24 mouse cellular contexts compared by ENCODE assay signal in the genomic region with DNA sequence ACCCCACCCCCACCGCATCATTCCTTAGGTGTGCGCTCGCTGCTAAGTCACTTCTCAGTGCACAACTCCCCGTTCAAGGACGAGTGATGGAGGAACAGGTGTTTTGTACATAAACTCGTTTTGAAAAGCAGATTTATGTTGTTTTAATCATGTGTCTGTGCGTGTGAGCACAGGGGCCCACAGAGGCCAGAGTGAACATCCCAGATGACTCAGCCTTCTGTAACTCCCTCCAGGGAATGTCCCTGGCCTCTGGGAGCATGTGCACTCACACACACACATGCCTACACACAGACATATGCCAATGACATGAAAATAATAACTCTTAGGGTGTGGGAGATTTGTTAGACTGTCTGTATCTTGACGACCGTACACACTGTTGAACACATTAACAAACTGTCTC.
DNase-seq lines count a peak whose midpoint lies in the region; ATAC-seq and TF ChIP-seq lines count a peak whose summit lies in the region.
"Had no signal": no experiment of that assay in that cellular context is flagged by ENCODE, and none has a peak within 500 bp of the region (broad histone marks: within the 10 kb centered on the region; RNA-seq: fewer than 3 reads in every experiment).

No protein-coding gene starts in this region.

- ATAC-seq in intestine, embryonic 15.5 days, result 0 out of 2 replicates have a peak, but pooled peaks have one; percentile 19
- ATAC-seq in intestine, postnatal 0 days, result no peak
- no peak for ATAC-seq in midbrain, embryonic 13.5 days
- ATAC-seq: activated CD4-positive, CD25-positive, alpha-beta regulatory T cell, adult 4 months; CD4-positive, CD25-positive, alpha-beta regulatory T cell, adult 4 months; forebrain, embryonic 13.5 days; forebrain, embryonic 15.5 days; forebrain, postnatal 0 days; Patski had no signal

- H3K9ac ChIP-seq in intestine, embryonic 15.5 days, result no peak overlapping the region
- H3K9ac ChIP-seq in intestine, postnatal 0 days (ENCODE audit: low read depth, low read length), result no peak overlapping the region
- no peak overlapping the region for H3K9ac ChIP-seq in midbrain, embryonic 13.5 days (replicated peaks)
- H3K9ac ChIP-seq: embryonic facial prominence, embryonic 12.5 days; forebrain, embryonic 13.5 days; forebrain, embryonic 15.5 days; forebrain, postnatal 0 days had no signal

- no peaks in the 10 kb centered on the region for H3K9me3 ChIP-seq in intestine, embryonic 15.5 days
- no peaks in the 10 kb centered on the region for H3K9me3 ChIP-seq in intestine, postnatal 0 days (ENCODE audit: control insufficient read depth)
- no peaks in the 10 kb centered on the region for H3K9me3 ChIP-seq in midbrain, embryonic 13.5 days
- H3K9me3 ChIP-seq: embryonic facial prominence, embryonic 10.5 days; embryonic facial prominence, embryonic 12.5 days; forebrain, embryonic 13.5 days; forebrain, embryonic 15.5 days; G1E had no signal

- 66% methylated on average over 9 of the region's 9 CpGs for WGBS in intestine, embryonic 15.5 days
- 74% methylated on average over 9 of the region's 9 CpGs for WGBS in intestine, postnatal 0 days
- 83% methylated on average over 9 of the region's 9 CpGs for WGBS in midbrain, embryonic 13.5 days

- no peak overlapping the region for H3K4me2 ChIP-seq in intestine, embryonic 15.5 days (replicated peaks)
- no peak overlapping the region for H3K4me2 ChIP-seq in intestine, postnatal 0 days (replicated peaks; ENCODE audit: low read depth)
- H3K4me2 ChIP-seq in midbrain, embryonic 13.5 days (replicated peaks), result no peak overlapping the region
- H3K4me2 ChIP-seq: embryonic facial prominence, embryonic 12.5 days; forebrain, embryonic 13.5 days; forebrain, embryonic 15.5 days had no signal

- peak; percentile 24 for DNase-seq in adrenal gland, adult 2 months
- DNase-seq in adrenal gland, postnatal 36 days, result no peak
- DNase-seq in MN1 (ENCODE audit: low spot score), result peak; percentile 10
- DNase-seq in testis, postnatal 14 days (ENCODE audit: low spot score), result no peak
- DNase-seq: adrenal gland, postnatal 10 days; adrenal gland, postnatal 25 days; cerebellum, adult 11-12 months; cerebellum, adult 2 months; cerebellum, adult 9-10 months; cerebellum, postnatal 10 days; cerebellum, postnatal 25 days; forebrain, postnatal 0 days had no signal

- no peaks in the 10 kb centered on the region for H3K36me3 ChIP-seq in intestine, embryonic 15.5 days
- peaks cover 19% of the 10 kb centered on the region for H3K36me3 ChIP-seq in intestine, postnatal 0 days (ENCODE audit: control insufficient read depth, insufficient read depth)
- H3K36me3 ChIP-seq in midbrain, embryonic 13.5 days, result 0 out of 2 replicates have a peak, but pooled peaks cover 6% of the 10 kb centered on the region

- TF ChIP-seq CTCF in intestine, postnatal 0 days (IDR thresholded peaks at IDR 0.05; ENCODE audit: low read depth), result no peak

- H3K27me3 ChIP-seq in intestine, embryonic 15.5 days (replicated peaks), result no peaks in the 10 kb centered on the region
- no peaks in the 10 kb centered on the region for H3K27me3 ChIP-seq in intestine, postnatal 0 days (replicated peaks; ENCODE audit: control insufficient read depth, insufficient read depth, low read length)
- no peaks in the 10 kb centered on the region for H3K27me3 ChIP-seq in midbrain, embryonic 13.5 days
- H3K27me3 ChIP-seq: CH12.LX; embryonic facial prominence, embryonic 12.5 days; forebrain, embryonic 13.5 days; forebrain, embryonic 15.5 days; Patski had no signal

- no peaks in the 10 kb centered on the region for H3K4me1 ChIP-seq in intestine, embryonic 15.5 days (replicated peaks)
- no peaks in the 10 kb centered on the region for H3K4me1 ChIP-seq in intestine, postnatal 0 days (replicated peaks; ENCODE audit: control insufficient read depth, insufficient read depth, low read length)
- H3K4me1 ChIP-seq in midbrain, embryonic 13.5 days (replicated peaks), result no peaks in the 10 kb centered on the region
- H3K4me1 ChIP-seq: embryonic facial prominence, embryonic 10.5 days; embryonic facial prominence, embryonic 12.5 days; forebrain, embryonic 13.5 days; forebrain, embryonic 15.5 days had no signal

- H3K27ac ChIP-seq in intestine, embryonic 15.5 days, result no peak overlapping the region
- H3K27ac ChIP-seq in intestine, postnatal 0 days (ENCODE audit: low read depth, low read length), result no peak overlapping the region
- H3K27ac ChIP-seq in midbrain, embryonic 13.5 days, result no peak overlapping the region
- H3K27ac ChIP-seq: embryonic facial prominence, embryonic 10.5 days; embryonic facial prominence, embryonic 12.5 days; forebrain, embryonic 13.5 days; forebrain, embryonic 15.5 days had no signal

- H3K4me3 ChIP-seq in intestine, embryonic 15.5 days (replicated peaks), result no peak overlapping the region
- no peak overlapping the region for H3K4me3 ChIP-seq in intestine, postnatal 0 days (ENCODE audit: low read depth, low read length)
- no peak overlapping the region for H3K4me3 ChIP-seq in midbrain, embryonic 13.5 days (replicated peaks)
- H3K4me3 ChIP-seq: embryonic facial prominence, embryonic 10.5 days; embryonic facial prominence, embryonic 12.5 days; forebrain, embryonic 13.5 days; forebrain, embryonic 15.5 days had no signal

Comparison
In these comparisons a context has a peak if more than half of its experiments do, and no peak if none do; other contexts are left out.
1. DNase-seq: peak in adrenal gland, adult 2 months (single experiment) and MN1 (single experiment); none in adrenal gland, postnatal 36 days (0 of 2) and testis, postnatal 14 days (single experiment).